Mouse (Mus musculus) CD4-positive, CD25-positive, alpha-beta regulatory T cell, adult 4 months (primary cell): ENCODE measurements around the gene Cenpu. TPM values are rescaled to one million over a fixed set of nuclear protein-coding genes. Genes with fewer than 3 reads are reported as not detected.
"Not testable (repeated sequence)": the region's sequence is repeated elsewhere in the genome, so short reads cannot be mapped to it uniquely, and the experiment has no call there.

Experiments used
- ATAC-seq: one replicate; pipeline ENCODE4 v1.8.0; 2017
- polyA plus RNA-seq, 2 experiments: library from polyadenylated mRNA; unstranded; fragments of 100-300 nt; shearing (Covaris generic); gene quantifications; one replicate each; pipeline ENCODE4 v1.2.1; 2017

The Cenpu gene
- polyA plus RNA-seq, 2 experiments from 2014 or later = 6.1 to 8.2 TPM

- ATAC-seq = no peak
Measured at GRCm38 (mm10) chr8:46551029-46551428, 799 bp upstream of the Cenpu start.

DNA sequence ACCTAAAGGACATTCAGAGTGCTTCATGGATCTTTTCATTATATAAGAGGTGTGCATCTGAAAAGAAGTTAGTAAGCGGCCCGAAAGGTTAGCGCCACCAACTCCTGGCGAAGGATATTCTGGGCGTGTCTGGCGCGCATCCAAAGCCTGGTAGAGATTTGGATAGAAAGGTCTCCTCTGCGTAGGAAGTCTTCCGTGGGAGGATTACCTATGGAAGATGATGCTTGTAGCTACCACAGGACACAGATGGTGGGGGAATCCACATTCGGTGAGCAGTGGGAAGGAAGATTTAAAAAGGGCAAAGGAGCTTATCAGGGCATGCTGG is 575 bp downstream of the Cenpu start:
- no peak for ATAC-seq

DNA sequence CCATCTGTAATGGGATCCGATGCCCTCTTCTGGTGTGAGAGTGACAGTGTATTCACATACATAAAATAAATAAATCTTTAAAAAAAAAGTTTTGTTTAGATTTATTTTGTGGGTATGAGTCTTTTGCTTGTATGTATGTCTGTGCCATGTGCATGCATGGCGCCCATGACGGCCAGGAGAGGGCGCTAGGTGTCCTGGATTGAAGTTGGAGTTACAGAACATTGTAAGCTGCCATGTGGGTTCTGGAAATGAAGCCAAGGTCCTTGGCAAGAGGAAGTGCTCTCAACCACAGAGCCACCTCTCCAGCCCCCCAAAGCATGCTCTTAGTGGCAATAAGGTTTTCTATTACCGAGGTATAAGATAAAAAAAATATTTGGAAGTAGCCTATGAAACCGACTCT is 7.6 kb downstream of the Cenpu start:
- no peak for ATAC-seq

DNA sequence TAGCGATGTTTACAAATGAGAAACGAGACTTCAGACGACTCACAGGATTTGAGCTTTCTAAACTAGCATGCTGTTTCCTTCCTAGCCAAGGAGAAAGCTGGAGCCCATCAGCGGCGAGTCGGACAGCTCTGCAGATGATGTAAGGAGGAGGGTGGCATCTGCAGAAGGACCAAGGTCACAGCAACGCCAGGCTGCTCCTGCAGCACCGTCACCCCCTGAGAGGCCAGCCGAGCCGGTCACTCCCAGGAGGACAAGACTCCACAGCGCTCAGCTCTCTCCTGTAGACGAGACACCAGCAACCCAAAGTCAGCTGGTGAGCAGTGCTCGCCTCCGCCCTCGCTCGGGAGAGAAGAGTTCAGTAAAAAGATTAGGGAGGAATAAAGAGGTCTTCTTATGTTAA is 10.5 kb downstream of the Cenpu start:
- ATAC-seq = no peak

DNA sequence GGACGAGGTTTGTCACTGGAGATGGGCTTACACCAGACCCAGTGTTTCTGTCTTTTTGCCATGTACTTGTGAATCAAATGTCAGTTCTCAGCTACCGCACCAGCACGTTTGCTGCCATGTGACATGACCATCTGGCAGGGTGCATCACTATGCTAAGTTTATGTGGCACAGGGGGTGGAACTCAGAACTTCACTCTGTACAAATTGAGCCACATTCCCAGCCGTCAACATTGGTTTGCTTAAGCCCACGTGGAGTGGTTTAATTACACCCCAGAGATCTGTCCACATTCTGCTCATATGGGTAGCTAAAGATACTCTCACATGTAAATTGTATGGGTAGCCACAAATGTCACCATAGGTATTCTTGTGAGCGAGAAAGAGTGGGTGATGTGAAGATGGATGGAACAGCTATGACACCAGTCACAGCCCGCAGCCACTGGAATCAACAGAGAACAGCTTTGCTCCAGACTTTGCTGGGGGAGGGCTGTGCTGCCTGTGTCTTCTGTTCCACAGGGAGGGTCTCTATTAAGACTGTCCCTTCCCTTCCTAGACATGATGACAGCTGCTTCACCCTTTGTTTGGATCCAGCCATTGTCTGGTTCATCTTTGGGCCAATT is 15.2 kb downstream of the Cenpu start:
- no peak for ATAC-seq

DNA sequence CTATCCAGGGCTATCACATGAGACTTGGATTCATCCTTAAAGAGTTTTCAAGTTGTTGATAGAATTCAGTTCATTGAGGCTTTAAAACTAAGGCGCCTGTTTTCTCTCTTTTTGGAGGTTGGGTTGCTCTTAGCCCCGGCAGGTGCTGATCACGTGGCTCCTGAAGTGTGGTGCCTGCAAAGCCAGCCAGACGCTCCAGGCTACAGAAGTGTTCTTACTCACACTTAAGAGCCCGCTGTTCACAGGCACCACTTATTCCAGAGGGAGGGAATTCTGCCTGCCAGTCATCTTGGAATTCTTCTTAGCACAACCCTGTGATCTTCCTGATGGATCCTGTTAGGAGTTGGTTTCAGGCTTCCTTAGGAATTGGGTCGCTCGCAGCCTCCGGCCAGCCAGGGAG is 16.1 kb downstream of the Cenpu start:
- ATAC-seq = no peak

DNA sequence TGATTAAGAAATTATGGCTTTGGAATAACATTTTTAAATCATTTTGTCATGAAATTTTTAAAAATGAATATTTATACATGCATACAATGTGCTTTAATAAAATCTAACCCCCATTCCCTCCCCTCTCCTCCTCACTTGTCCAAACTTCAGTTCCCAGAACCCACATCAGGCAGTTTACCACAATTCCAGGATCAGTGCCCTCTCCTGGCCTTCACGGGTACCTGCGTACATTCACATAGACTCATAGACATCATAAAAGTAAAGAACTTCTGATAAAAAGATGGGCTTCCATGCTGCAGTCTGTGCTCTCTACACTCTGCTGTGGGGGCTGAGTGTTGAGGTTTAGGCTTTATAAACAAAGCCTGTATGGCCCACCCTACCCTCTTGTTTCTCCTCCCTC is 17.1 kb downstream of the Cenpu start:
- no peak for ATAC-seq

DNA sequence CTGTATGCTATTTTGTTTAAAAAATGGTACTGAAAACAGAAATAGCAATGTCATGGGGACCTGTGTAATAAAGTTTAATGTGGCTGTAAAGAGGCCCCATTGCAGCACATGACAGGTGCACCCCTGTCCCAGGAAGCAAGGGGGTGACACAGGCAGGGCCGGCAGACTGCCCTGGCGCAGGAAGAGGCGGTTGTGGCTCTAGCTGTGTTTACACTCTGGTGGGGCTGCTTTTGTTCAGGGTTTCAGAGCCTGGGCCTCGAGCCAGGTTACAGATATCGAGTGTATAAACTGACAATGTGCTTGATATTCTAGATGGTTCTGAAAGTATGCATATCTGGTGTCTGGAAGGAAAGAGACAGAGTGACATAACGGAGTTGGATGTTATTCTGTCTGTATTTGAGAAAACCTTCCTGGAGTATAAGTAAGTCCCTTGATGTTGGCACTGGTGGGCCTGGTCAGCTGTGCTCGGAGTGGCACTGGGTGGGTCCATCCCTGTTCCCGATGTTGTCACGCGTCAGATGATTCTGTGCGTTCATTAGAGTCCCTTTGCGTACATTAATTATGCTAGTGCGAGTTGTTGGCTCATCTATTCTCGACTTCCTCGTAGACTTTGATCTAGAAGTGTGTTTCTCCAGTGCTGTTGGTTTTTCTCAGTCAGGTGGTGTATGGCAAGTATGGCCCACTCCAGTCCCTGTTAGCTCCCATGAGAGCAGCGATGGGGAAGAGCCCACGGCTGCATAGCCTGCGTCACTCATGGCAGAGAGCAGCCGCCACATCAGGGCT is 18.0 kb downstream of the Cenpu start:
- no peak for ATAC-seq

- ATAC-seq = no peak
Measured at GRCm38 (mm10) chr8:46570673-46571072, 18.8 kb downstream of the Cenpu start.

DNA sequence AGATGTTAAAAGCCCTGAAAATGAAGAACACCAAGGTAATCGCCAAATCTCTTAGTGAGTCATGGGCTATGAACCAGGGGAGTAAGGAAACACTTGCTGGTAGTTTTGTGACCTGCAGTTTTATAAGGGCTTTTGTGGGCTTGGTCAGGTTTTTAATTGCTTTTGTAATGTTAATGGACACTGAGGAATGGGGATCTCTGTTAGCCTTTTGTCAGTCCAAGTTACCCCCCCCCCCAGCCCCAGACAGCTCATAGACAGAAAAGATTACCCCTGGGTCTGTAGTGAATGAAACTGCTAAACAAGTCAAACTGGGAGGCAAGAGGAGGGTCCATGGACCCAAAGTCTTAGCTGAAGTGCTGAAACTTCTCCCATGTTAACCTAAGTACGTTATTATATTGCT is 21.6 kb downstream of the Cenpu start:
- no peak for ATAC-seq

DNA sequence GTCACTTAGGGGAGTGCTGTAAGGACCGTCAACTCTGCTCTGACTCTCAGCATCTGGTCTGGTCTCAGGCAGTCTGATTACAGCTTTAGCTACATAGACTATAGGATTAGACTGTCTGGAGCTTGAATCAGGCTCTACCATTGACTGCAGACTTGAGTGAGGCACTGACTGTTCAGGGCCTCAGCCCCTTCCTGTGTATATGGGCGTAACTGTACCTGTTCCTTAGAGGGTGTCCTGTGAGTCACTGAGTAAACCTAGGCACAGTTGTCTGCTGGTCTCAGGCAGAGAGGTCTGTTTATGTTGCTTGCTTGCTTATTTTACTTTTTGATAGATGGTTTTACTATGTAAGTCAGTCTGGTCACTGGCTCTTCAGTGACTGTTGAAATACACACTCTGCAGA is 22.1 kb downstream of the Cenpu start:
- ATAC-seq = no peak

GRCm38 (mm10) chr8:46578794-46579193 is 27.0 kb downstream of the Cenpu start:
- no peak for ATAC-seq

GRCm38 (mm10) chr8:46584328-46584727 is 32.5 kb downstream of the Cenpu start:
- not testable (repeated sequence) for ATAC-seq

- no peak for ATAC-seq
Measured at GRCm38 (mm10) chr8:46585576-46585975, 33.7 kb downstream of the Cenpu start.

- no peak for ATAC-seq
Measured at GRCm38 (mm10) chr8:46587911-46588310, 36.1 kb downstream of the Cenpu start.

DNA sequence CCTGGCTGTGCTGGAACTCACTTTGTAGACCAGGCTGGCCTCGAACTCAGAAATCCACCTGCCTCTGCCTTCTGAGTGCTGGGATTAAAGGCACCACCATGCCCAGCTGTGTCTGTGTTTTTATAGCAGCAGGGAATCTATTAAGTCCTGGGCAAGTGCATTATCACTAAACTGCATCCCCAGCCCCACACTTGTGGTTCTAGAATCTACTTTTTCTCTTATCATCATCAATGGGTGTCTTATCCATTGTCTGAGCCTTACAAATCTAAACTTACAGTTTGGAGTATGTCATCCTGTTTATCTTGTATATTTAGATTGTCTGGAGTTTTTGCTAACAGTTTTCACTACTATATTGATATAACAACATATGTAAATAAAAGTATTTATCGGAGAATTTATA is 36.8 kb downstream of the Cenpu start:
- ATAC-seq = no peak

GRCm38 (mm10) chr8:46593067-46593466 is 41.2 kb downstream of the Cenpu start:
- no peak for ATAC-seq

- no peak for ATAC-seq
Measured at GRCm38 (mm10) chr8:46593772-46594171, 41.9 kb downstream of the Cenpu start.

DNA sequence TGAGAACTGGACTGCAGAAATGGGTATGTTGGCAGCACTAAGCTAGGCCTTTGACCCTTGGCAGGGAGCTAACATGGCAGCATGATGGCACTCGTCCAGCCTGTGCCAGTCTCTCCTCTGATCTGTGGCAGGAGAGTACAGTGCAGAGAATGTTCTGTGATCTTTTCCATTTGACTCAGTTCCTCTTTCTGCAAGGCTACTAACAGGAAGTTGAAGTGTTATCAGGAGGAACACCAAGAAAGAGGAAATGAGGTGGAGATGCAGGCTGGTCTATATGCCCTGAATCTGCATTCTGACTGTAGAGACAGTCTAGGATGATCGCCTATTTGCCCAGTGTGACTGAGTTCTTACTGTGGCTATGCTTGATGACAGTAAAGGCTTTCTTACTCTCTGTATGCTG is 43.8 kb downstream of the Cenpu start:
- ATAC-seq = no peak

- ATAC-seq = no peak
Measured at GRCm38 (mm10) chr8:46596530-46596929, 44.7 kb downstream of the Cenpu start.

DNA sequence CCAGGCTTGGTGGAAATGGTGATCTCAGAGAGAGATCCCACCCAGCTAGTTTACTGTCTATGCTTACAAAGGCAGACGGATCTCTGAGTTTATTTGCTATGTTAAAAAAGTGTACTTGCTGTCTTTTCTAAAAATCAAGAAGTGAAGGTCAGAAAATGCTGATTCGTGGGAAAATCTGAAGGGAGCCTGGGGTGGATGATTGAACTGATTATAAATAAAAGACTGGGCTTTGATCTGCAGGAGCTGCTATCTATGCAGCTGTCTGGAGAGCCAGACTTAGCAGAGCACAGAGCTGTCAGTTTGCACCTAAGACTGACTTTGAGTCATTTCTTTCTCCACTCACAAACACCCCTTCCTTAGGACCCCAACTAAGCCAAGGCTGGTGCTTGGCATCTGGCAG is 45.6 kb downstream of the Cenpu start:
- ATAC-seq = no peak

DNA sequence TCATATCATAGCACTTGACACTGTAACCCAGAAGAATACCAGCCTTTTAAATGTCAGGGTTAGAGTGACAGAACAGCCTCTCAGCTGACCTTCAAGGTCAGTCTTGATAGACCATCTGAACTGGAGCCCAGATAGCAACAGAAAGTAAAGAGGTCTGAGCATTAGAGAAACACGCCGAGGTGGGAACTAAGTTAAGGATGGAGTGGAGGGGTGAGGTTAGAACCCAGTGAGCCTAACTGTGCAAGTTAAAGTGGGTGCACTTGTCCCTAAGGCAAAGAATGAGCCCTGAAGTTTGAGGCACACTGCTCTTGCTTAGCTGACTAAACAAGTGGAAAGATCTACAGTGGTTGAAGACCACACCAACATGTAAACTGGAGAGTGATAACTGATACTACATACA is 46.3 kb downstream of the Cenpu start:
- no peak for ATAC-seq

GRCm38 (mm10) chr8:46598753-46599152 is 46.9 kb downstream of the Cenpu start:
- ATAC-seq = no peak

- ATAC-seq = no peak
Measured at GRCm38 (mm10) chr8:46599314-46599904, 47.6 kb downstream of the Cenpu start.
